In genomic region chr6:18440918-18441532, GRCm38 (mm10) we compare ENCODE assay signal across 17 mouse cellular contexts.
A peak's percentile ranks its signal among the peaks of the same experiment; 100 is the strongest.
DNase-seq lines count a peak whose midpoint lies in the region; ATAC-seq and TF ChIP-seq lines count a peak whose summit lies in the region.
"Had no signal": no experiment of that assay in that cellular context is flagged by ENCODE, and none has a peak within 500 bp of the region (broad histone marks: within the 10 kb centered on the region; RNA-seq: fewer than 3 reads in every experiment).

No protein-coding gene starts in this region.

- TF ChIP-seq CTCF in lung, postnatal 0 days (IDR thresholded peaks at IDR 0.05): no peak

- DNase-seq in heart, embryonic 10.5 days (ENCODE audit: low spot score): no peak
- DNase-seq in lung, postnatal 0 days (ENCODE audit: low spot score): peak; percentile 44
- no peak for DNase-seq in lung, postnatal 4 days
- DNase-seq in limb, embryonic 14.5 days (ENCODE audit: low spot score): peak; percentile 53
- DNase-seq in left cerebral cortex, adult 18-20 months (ENCODE audit: low spot score in 2 of 2): no peak
- DNase-seq: adrenal gland, postnatal 36 days; cerebellum, adult 9-10 months; gastrocnemius, postnatal 36 days; heart, postnatal 36 days; kidney, adult 11 months; thymus, adult 2 months had no signal

- H3K36me3 ChIP-seq in heart, embryonic 13.5 days: no peaks in the 10 kb centered on the region
- H3K36me3 ChIP-seq in heart, embryonic 10.5 days: no peaks in the 10 kb centered on the region
- no peaks in the 10 kb centered on the region for H3K36me3 ChIP-seq in lung, postnatal 0 days (ENCODE audit: insufficient read depth, low read length)
- H3K36me3 ChIP-seq in limb, embryonic 14.5 days (ENCODE audit: control insufficient read depth, insufficient read depth, low read length): no peaks in the 10 kb centered on the region
- H3K36me3 ChIP-seq: neural tube, embryonic 13.5 days; stomach, embryonic 15.5 days had no signal

- TF ChIP-seq POLR2A in limb, embryonic 14.5 days (IDR thresholded peaks at IDR 0.05; ENCODE audit: borderline replicate concordance, extremely low read depth, insufficient read depth, insufficient read length): no peak

- H3K4me2 ChIP-seq in heart, embryonic 13.5 days: no peak overlapping the region
- H3K4me2 ChIP-seq in lung, postnatal 0 days (replicated peaks; ENCODE audit: low read depth, low read length): no peak overlapping the region
- H3K4me2 ChIP-seq in limb, embryonic 14.5 days (replicated peaks; ENCODE audit: low read depth, low read length, severe bottlenecking): no peak overlapping the region
- H3K4me2 ChIP-seq: neural tube, embryonic 13.5 days; stomach, embryonic 15.5 days had no signal

- ATAC-seq in heart, embryonic 13.5 days (ENCODE audit: extremely low read depth, insufficient number of reproducible peaks, low FRiP score, low TSS enrichment): no peak
- peak; percentile 26; the same call in 1 of the 2 replicates for ATAC-seq in lung, postnatal 0 days
- no peak for ATAC-seq in limb, embryonic 14.5 days (ENCODE audit: low FRiP score, low read depth)
- peak; percentile 88 for ATAC-seq in megakaryocyte-erythroid progenitor cell, adult 5-6 weeks (replicated peaks; ENCODE audit: low FRiP score, low TSS enrichment, poor library complexity, severe bottlenecking)
- ATAC-seq: hindbrain, embryonic 16.5 days had no signal

- WGBS in heart, embryonic 13.5 days: 36% methylated on average over 4 of the region's 4 CpGs
- 59% methylated on average over 3 of the region's 4 CpGs for WGBS in heart, embryonic 10.5 days
- 53% methylated on average over 4 of the region's 4 CpGs for WGBS in lung, postnatal 0 days
- 30% methylated on average over 4 of the region's 4 CpGs for WGBS in limb, embryonic 14.5 days

- peak overlapping the region; percentile 6; the same call in 1 of the 2 replicates for H3K27ac ChIP-seq in heart, embryonic 13.5 days (replicated peaks)
- no peak overlapping the region for H3K27ac ChIP-seq in heart, embryonic 10.5 days
- no peak overlapping the region for H3K27ac ChIP-seq in lung, postnatal 0 days (ENCODE audit: low read length)
- no peak overlapping the region for H3K27ac ChIP-seq in limb, embryonic 14.5 days (replicated peaks; ENCODE audit: low read depth, low read length)
- H3K27ac ChIP-seq: kidney, postnatal 0 days; neural tube, embryonic 13.5 days; stomach, embryonic 15.5 days had no signal

- H3K4me1 ChIP-seq in heart, embryonic 13.5 days: peaks cover 27% of the 10 kb centered on the region
- peaks cover 10% of the 10 kb centered on the region for H3K4me1 ChIP-seq in heart, embryonic 10.5 days
- no peaks in the 10 kb centered on the region for H3K4me1 ChIP-seq in lung, postnatal 0 days (ENCODE audit: insufficient read depth, low read depth, low read length)
- H3K4me1 ChIP-seq in limb, embryonic 14.5 days (ENCODE audit: control insufficient read depth, insufficient read depth, low read length): peaks cover 4% of the 10 kb centered on the region; the same call in 1 of the 2 replicates
- H3K4me1 ChIP-seq: stomach, embryonic 15.5 days had no signal

- no peak for TF ChIP-seq EP300 in lung, postnatal 0 days (IDR thresholded peaks at IDR 0.05)

- H3K9ac ChIP-seq in heart, embryonic 13.5 days: no peak overlapping the region
- H3K9ac ChIP-seq in lung, postnatal 0 days (replicated peaks; ENCODE audit: low read depth): no peak overlapping the region
- no peak overlapping the region for H3K9ac ChIP-seq in limb, embryonic 14.5 days (ENCODE audit: low read depth, low read length, severe bottlenecking)
- H3K9ac ChIP-seq: neural tube, embryonic 13.5 days; stomach, embryonic 15.5 days had no signal

- no peaks in the 10 kb centered on the region for H3K9me3 ChIP-seq in heart, embryonic 13.5 days
- H3K9me3 ChIP-seq in heart, embryonic 10.5 days: no peaks in the 10 kb centered on the region
- H3K9me3 ChIP-seq in lung, postnatal 0 days (ENCODE audit: low read length): no peaks in the 10 kb centered on the region
- H3K9me3 ChIP-seq in limb, embryonic 14.5 days (ENCODE audit: control insufficient read depth, low read length): no peaks in the 10 kb centered on the region
- H3K9me3 ChIP-seq: neural tube, embryonic 13.5 days; stomach, embryonic 15.5 days had no signal

- H3K4me3 ChIP-seq in heart, embryonic 13.5 days: no peak overlapping the region
- H3K4me3 ChIP-seq in heart, embryonic 10.5 days: no peak overlapping the region
- H3K4me3 ChIP-seq in lung, postnatal 0 days (ENCODE audit: low read depth, low read length): no peak overlapping the region
- no peak overlapping the region for H3K4me3 ChIP-seq in limb, embryonic 14.5 days (replicated peaks; ENCODE audit: low read length)
- H3K4me3 ChIP-seq: neural tube, embryonic 13.5 days; stomach, embryonic 15.5 days had no signal

- no peaks in the 10 kb centered on the region for H3K27me3 ChIP-seq in heart, embryonic 13.5 days (replicated peaks)
- no peaks in the 10 kb centered on the region for H3K27me3 ChIP-seq in heart, embryonic 10.5 days (ENCODE audit: insufficient read depth, poor library complexity, severe bottlenecking)
- no peaks in the 10 kb centered on the region for H3K27me3 ChIP-seq in lung, postnatal 0 days (replicated peaks; ENCODE audit: insufficient read depth, low read length)
- no peaks in the 10 kb centered on the region for H3K27me3 ChIP-seq in limb, embryonic 14.5 days (ENCODE audit: control insufficient read depth, insufficient read depth, low read length)
- H3K27me3 ChIP-seq: neural tube, embryonic 13.5 days; stomach, embryonic 15.5 days had no signal

Comparison
In these comparisons a context has a peak if more than half of its experiments do, and no peak if none do; other contexts are left out.
1. DNase-seq: peak in lung, postnatal 0 days (single experiment) and limb, embryonic 14.5 days (single experiment); none in heart, embryonic 10.5 days (single experiment), lung, postnatal 4 days (0 of 2) and left cerebral cortex, adult 18-20 months (0 of 2).
2. ATAC-seq: peak in lung, postnatal 0 days (single experiment) and megakaryocyte-erythroid progenitor cell, adult 5-6 weeks (single experiment); none in heart, embryonic 13.5 days (single experiment) and limb, embryonic 14.5 days (single experiment).